9 mouse cellular contexts compared by ENCODE assay signal in genomic region chr5:149264405-149264804, GRCm38 (mm10). TPM values are rescaled to one million over a fixed set of nuclear protein-coding genes. Genes with fewer than 3 reads are reported as not detected.
DNase-seq lines count a peak whose midpoint lies in the region; ATAC-seq and TF ChIP-seq lines count a peak whose summit lies in the region.
"Had no signal": no experiment of that assay in that cellular context is flagged by ENCODE, and none has a peak within 500 bp of the region (broad histone marks: within the 10 kb centered on the region; RNA-seq: fewer than 3 reads in every experiment).

Gene Alox5ap, plus strand, starts transcription at chr5:149264767.

- 55% methylated on average over 4 of the region's 4 CpGs for WGBS in forebrain, postnatal 0 days
- 63% methylated on average over 4 of the region's 4 CpGs for WGBS in forebrain, embryonic 10.5 days
- 57% methylated on average over 4 of the region's 4 CpGs for WGBS in lung, embryonic 15.5 days
- WGBS in midbrain, embryonic 16.5 days, result 59% methylated on average over 4 of the region's 4 CpGs

- H3K9me3 ChIP-seq in forebrain, postnatal 0 days (ENCODE audit: low read length), result no peaks in the 10 kb centered on the region
- H3K9me3 ChIP-seq in forebrain, embryonic 10.5 days, result no peaks in the 10 kb centered on the region
- no peaks in the 10 kb centered on the region for H3K9me3 ChIP-seq in lung, embryonic 15.5 days
- no peaks in the 10 kb centered on the region for H3K9me3 ChIP-seq in midbrain, embryonic 16.5 days (replicated peaks; ENCODE audit: control insufficient read depth, low read length, poor library complexity, severe bottlenecking)

- H3K9ac ChIP-seq in forebrain, postnatal 0 days, result no peak within 1 kb of the TSS
- H3K9ac ChIP-seq in lung, embryonic 15.5 days, result no peak within 1 kb of the TSS
- H3K9ac ChIP-seq in midbrain, embryonic 16.5 days (ENCODE audit: low read depth, low read length), result no peak within 1 kb of the TSS

- H3K4me1 ChIP-seq in forebrain, postnatal 0 days (ENCODE audit: insufficient read depth), result 0 out of 2 replicates have a peak, but pooled peaks cover under 1% of the 10 kb centered on the region
- H3K4me1 ChIP-seq in forebrain, embryonic 10.5 days, result peaks cover 10% of the 10 kb centered on the region
- no peaks in the 10 kb centered on the region for H3K4me1 ChIP-seq in lung, embryonic 15.5 days
- peaks cover 2% of the 10 kb centered on the region for H3K4me1 ChIP-seq in midbrain, embryonic 16.5 days (ENCODE audit: control insufficient read depth, insufficient read depth, low read length)

- no peak within 1 kb of the TSS for H3K4me2 ChIP-seq in forebrain, postnatal 0 days (ENCODE audit: low read depth)
- H3K4me2 ChIP-seq in lung, embryonic 15.5 days, result no peak within 1 kb of the TSS
- no peak within 1 kb of the TSS for H3K4me2 ChIP-seq in midbrain, embryonic 16.5 days (ENCODE audit: low read length)

- no peak within 1 kb of the TSS for H3K4me3 ChIP-seq in forebrain, postnatal 0 days (ENCODE audit: low read depth, low read length)
- H3K4me3 ChIP-seq in forebrain, embryonic 10.5 days, result no peak within 1 kb of the TSS
- H3K4me3 ChIP-seq in lung, embryonic 15.5 days, result no peak within 1 kb of the TSS
- H3K4me3 ChIP-seq in midbrain, embryonic 16.5 days (ENCODE audit: low read depth, low read length), result no peak within 1 kb of the TSS

- H3K27me3 ChIP-seq in forebrain, postnatal 0 days (ENCODE audit: insufficient read depth, low read length), result no peaks in the 10 kb centered on the region
- no peaks in the 10 kb centered on the region for H3K27me3 ChIP-seq in forebrain, embryonic 10.5 days (ENCODE audit: poor library complexity, severe bottlenecking)
- no peaks in the 10 kb centered on the region for H3K27me3 ChIP-seq in lung, embryonic 15.5 days
- no peaks in the 10 kb centered on the region for H3K27me3 ChIP-seq in midbrain, embryonic 16.5 days (ENCODE audit: control insufficient read depth, insufficient read depth, low read depth, low read length)

- DNase-seq in forebrain, postnatal 0 days, result no peak
- DNase-seq in forebrain, embryonic 10.5 days (ENCODE audit: extremely low spot score, low spot score), result no peak
- DNase-seq in lung, postnatal 4 days, result no peak
- DNase-seq in gonadal fat pad, adult 2 months (ENCODE audit: low read depth), result no peak
- DNase-seq in Muller cell, postnatal 12 days (ENCODE audit: inconsistent ontology term), result no peak
- DNase-seq: cerebellum, adult 8-10 months had no signal

- no peak for ATAC-seq in forebrain, postnatal 0 days
- no peak for ATAC-seq in lung, embryonic 15.5 days (ENCODE audit: borderline replicate concordance, extremely low read depth, low FRiP score, low TSS enrichment)
- ATAC-seq in megakaryocyte, adult 5-6 weeks (ENCODE audit: poor library complexity, severe bottlenecking), result peak; percentile 31
- no peak for ATAC-seq in midbrain, embryonic 16.5 days

- H3K36me3 ChIP-seq in forebrain, postnatal 0 days (ENCODE audit: insufficient read depth), result no peaks in the 10 kb centered on the region
- no peaks in the 10 kb centered on the region for H3K36me3 ChIP-seq in forebrain, embryonic 10.5 days (replicated peaks)
- H3K36me3 ChIP-seq in lung, embryonic 15.5 days, result no peaks in the 10 kb centered on the region
- H3K36me3 ChIP-seq in midbrain, embryonic 16.5 days (ENCODE audit: control insufficient read depth, insufficient read depth, low read length), result no peaks in the 10 kb centered on the region

- TF ChIP-seq CTCF in forebrain, postnatal 0 days (IDR thresholded peaks at IDR 0.05; ENCODE audit: low read depth), result no peak

- no peak within 1 kb of the TSS for H3K27ac ChIP-seq in forebrain, postnatal 0 days (ENCODE audit: low read depth, low read length)
- no peak within 1 kb of the TSS for H3K27ac ChIP-seq in forebrain, embryonic 10.5 days
- no peak within 1 kb of the TSS for H3K27ac ChIP-seq in lung, embryonic 15.5 days
- H3K27ac ChIP-seq in midbrain, embryonic 16.5 days (ENCODE audit: low read length), result no peak within 1 kb of the TSS

RNA-seq across cellular contexts. Expression of gene Alox5ap, which starts in this region (rescaled TPM):
- 3.4 and 11.6 TPM in 2 replicates for total RNA-seq in forebrain, postnatal 0 days (2014; rRNA removed)
- polyA plus RNA-seq in forebrain, postnatal 0 days (2015; fragmentation: Nextera tagmentation; extraction: Ambion mirVana), result 10.8 and 13.3 TPM in 2 replicates
- 2.6 and 3.9 TPM in 2 replicates for polyA plus RNA-seq in forebrain, embryonic 10.5 days (2016; fragmentation: Nextera tagmentation; extraction: Ambion mirVana)
- polyA plus RNA-seq in lung, embryonic 15.5 days (2015; fragmentation: Nextera tagmentation; extraction: Ambion mirVana), result 19.9 and 22.4 TPM in 2 replicates
- 36.6 and 42.1 TPM in 2 replicates for polyA plus RNA-seq in gonadal fat pad, adult 2 months (2012; rRNA removed)
- 1,517 and 1,767 TPM in 2 replicates for total RNA-seq in megakaryocyte, adult 5-6 weeks (2015)
- 1,236 and 1,298 TPM in 2 replicates for total RNA-seq in megakaryocyte, adult 5-6 weeks (2017)
- polyA plus RNA-seq in midbrain, embryonic 16.5 days (2015; fragmentation: Nextera tagmentation; extraction: Ambion mirVana), result 9.3 and 12.6 TPM in 2 replicates

Comparison
In these comparisons a context has a peak if more than half of its experiments do, and no peak if none do; other contexts are left out.
1. RNA of gene Alox5ap (total RNA-seq): 1,236 to 1,767 TPM in megakaryocyte, adult 5-6 weeks; 3.4 to 11.6 TPM in forebrain, postnatal 0 days; every median in the first group is over 10 times any median in the second.